8 mouse cellular contexts compared by ENCODE assay signal in the genomic region with DNA sequence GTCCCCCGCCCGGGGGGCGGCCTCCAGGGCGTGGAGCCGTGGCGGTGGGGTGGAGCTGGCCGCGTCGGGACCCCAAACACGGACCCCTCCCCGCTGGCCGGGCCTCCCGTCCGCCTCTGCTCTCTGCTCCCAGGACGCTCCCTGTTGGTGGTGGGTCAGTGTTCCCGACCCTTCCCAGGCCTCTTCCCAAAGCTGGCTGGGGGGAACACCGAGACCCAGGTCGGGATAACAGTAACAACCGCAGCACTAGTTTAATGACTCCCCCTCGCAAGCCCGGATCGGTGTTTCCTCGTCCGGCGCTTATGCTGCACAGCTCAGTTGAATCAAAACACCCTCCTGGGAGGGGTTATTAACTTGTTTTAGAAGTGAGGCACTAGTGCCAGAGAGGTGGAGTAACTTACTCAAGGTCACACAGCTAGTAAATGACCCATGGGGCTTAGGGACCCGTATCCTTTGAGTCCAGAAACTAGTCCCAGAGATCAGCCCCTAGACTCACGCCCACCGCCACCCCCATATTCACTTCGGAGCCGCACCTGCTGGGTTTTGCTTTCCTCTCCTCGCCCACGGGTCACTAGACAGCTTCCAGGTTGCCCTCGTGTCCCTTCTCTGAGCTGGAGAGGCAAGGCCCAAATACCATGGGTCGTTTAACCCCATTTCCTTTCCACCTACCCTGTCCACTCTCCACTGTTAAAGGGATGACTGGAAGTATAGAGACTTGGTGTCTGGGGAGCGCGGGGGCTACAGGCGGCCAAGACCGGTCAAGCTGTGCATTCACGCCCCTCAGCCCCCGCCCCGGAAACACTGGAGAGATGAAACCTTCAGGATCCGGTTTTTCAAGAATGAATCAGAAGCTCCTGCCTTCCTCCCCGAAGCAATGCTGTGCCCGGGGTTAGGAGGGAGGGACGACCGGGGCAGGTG. TPM values are rescaled to one million over a fixed set of nuclear protein-coding genes. Genes with fewer than 3 reads are reported as not detected.
A peak's percentile ranks its signal among the peaks of the same experiment; 100 is the strongest.
DNase-seq lines count a peak whose midpoint lies in the region; ATAC-seq and TF ChIP-seq lines count a peak whose summit lies in the region.

No protein-coding gene starts in this region.

- H3K4me3 ChIP-seq in heart, adult 2 months: peak overlapping the region; percentile 93
- H3K4me3 ChIP-seq in ES-Bruce4 (ENCODE audit: low read depth, low read length): peak overlapping the region; percentile 98
- H3K4me3 ChIP-seq in embryonic facial prominence, embryonic 12.5 days: peak overlapping the region; percentile 91
- H3K4me3 ChIP-seq in hindbrain, postnatal 0 days (ENCODE audit: low read length): peak overlapping the region; percentile 85

- TF ChIP-seq CTCF in heart, adult 2 months (IDR thresholded peaks at IDR 0.05): no peak
- no peak for TF ChIP-seq CTCF in ES-Bruce4 (IDR thresholded peaks at IDR 0.05; ENCODE audit: low read depth, low read length)
- TF ChIP-seq CTCF in hindbrain, postnatal 0 days (IDR thresholded peaks at IDR 0.05; ENCODE audit: low read depth): no peak

- no peak for TF ChIP-seq POLR2A in heart, adult 2 months (IDR thresholded peaks at IDR 0.05; ENCODE audit: insufficient read depth, low read depth, low read length)
- no peak for TF ChIP-seq POLR2A in ES-Bruce4 (IDR thresholded peaks at IDR 0.05; ENCODE audit: insufficient read depth, low read length)

- H3K4me1 ChIP-seq in heart, adult 2 months (ENCODE audit: control insufficient read depth, insufficient read depth, low read length): peaks cover 9% of the 10 kb centered on the region
- H3K4me1 ChIP-seq in ES-Bruce4 (ENCODE audit: control insufficient read depth, insufficient read depth, low read length): peaks cover 7% of the 10 kb centered on the region
- H3K4me1 ChIP-seq in embryonic facial prominence, embryonic 12.5 days: peaks cover 11% of the 10 kb centered on the region
- 0 out of 2 replicates have a peak, but pooled peaks cover 12% of the 10 kb centered on the region for H3K4me1 ChIP-seq in hindbrain, postnatal 0 days (ENCODE audit: insufficient read depth, low read length)

- H3K9ac ChIP-seq in heart, adult 2 months (ENCODE audit: low read depth, low read length): peak overlapping the region; percentile 95
- peak overlapping the region; percentile 91 for H3K9ac ChIP-seq in ES-Bruce4 (ENCODE audit: low read depth, poor library complexity, severe bottlenecking)
- peak overlapping the region; percentile 87 for H3K9ac ChIP-seq in embryonic facial prominence, embryonic 12.5 days
- H3K9ac ChIP-seq in hindbrain, postnatal 0 days (replicated peaks; ENCODE audit: low read length): peak overlapping the region; percentile 88

- H3K9me3 ChIP-seq in ES-Bruce4 (replicated peaks; ENCODE audit: control insufficient read depth, insufficient read depth, low read length, poor library complexity, severe bottlenecking): no peaks in the 10 kb centered on the region
- H3K9me3 ChIP-seq in embryonic facial prominence, embryonic 12.5 days: no peaks in the 10 kb centered on the region
- H3K9me3 ChIP-seq in hindbrain, postnatal 0 days (ENCODE audit: low read length): no peaks in the 10 kb centered on the region

- H3K4me2 ChIP-seq in embryonic facial prominence, embryonic 12.5 days (replicated peaks): peak overlapping the region; percentile 95
- peak overlapping the region; percentile 91 for H3K4me2 ChIP-seq in hindbrain, postnatal 0 days (ENCODE audit: low read depth, low read length)

- H3K27ac ChIP-seq in heart, adult 2 months: peak overlapping the region; percentile 89
- H3K27ac ChIP-seq in ES-Bruce4 (ENCODE audit: insufficient read depth, low read length): peak overlapping the region; percentile 85
- H3K27ac ChIP-seq in embryonic facial prominence, embryonic 12.5 days: peak overlapping the region; percentile 78
- H3K27ac ChIP-seq in hindbrain, postnatal 0 days: peak overlapping the region; percentile 75

- H3K79me2 ChIP-seq in heart, adult 2 months (replicated peaks; ENCODE audit: control insufficient read depth, insufficient read depth, low read length): no peaks in the 10 kb centered on the region

- peak in 1 of 2 experiments; percentile 37 for DNase-seq in heart, adult 2 months
- no peak for DNase-seq in heart, postnatal 36 days
- DNase-seq in hindbrain, postnatal 0 days (ENCODE audit: low spot score): no peak
- peak; percentile 59 for DNase-seq in lung, postnatal 36 days
- DNase-seq in thymus, postnatal 0 days (ENCODE audit: low spot score): peak; percentile 42
- no peak for DNase-seq in frontal cortex, postnatal 10 days (ENCODE audit: low spot score in 2 of 2)

- H3K27me3 ChIP-seq in heart, adult 2 months (ENCODE audit: control insufficient read depth, insufficient read depth, low read length): no peaks in the 10 kb centered on the region
- H3K27me3 ChIP-seq in ES-Bruce4 (ENCODE audit: control insufficient read depth, insufficient read depth, low read length, poor library complexity, severe bottlenecking): no peaks in the 10 kb centered on the region
- H3K27me3 ChIP-seq in embryonic facial prominence, embryonic 12.5 days: no peaks in the 10 kb centered on the region
- H3K27me3 ChIP-seq in hindbrain, postnatal 0 days (ENCODE audit: insufficient read depth, low read length): no peaks in the 10 kb centered on the region

- 1% methylated on average over 45 of the region's 46 CpGs for WGBS in heart, adult 2 months
- 1% methylated on average over 46 of the region's 46 CpGs for whole genome bisulfite sequencing in embryonic facial prominence, embryonic 12.5 days
- 3% methylated on average over 34 of the region's 46 CpGs for WGBS in hindbrain, postnatal 0 days

- intact Hi-C loops in heart, adult 2 months (cut with DNase I): no loop called here
- intact Hi-C loops in heart, postnatal 36 days (cut with DNase I): no loop called here

- no peak for TF ChIP-seq EP300 in heart, adult 2 months (IDR thresholded peaks at IDR 0.05; ENCODE audit: insufficient read depth, low read depth, low read length)
- no peak for TF ChIP-seq EP300 in ES-Bruce4 (IDR thresholded peaks at IDR 0.05; ENCODE audit: insufficient read depth, low read depth, low read length)

- H3K36me3 ChIP-seq in heart, adult 2 months (ENCODE audit: control insufficient read depth, insufficient read depth, low read length): no peaks in the 10 kb centered on the region
- H3K36me3 ChIP-seq in ES-Bruce4 (ENCODE audit: control insufficient read depth, insufficient read depth, low read length, poor library complexity, severe bottlenecking): peaks cover 2% of the 10 kb centered on the region; the same call in 1 of the 2 replicates
- peaks cover 7% of the 10 kb centered on the region for H3K36me3 ChIP-seq in embryonic facial prominence, embryonic 12.5 days
- no peaks in the 10 kb centered on the region for H3K36me3 ChIP-seq in hindbrain, postnatal 0 days (ENCODE audit: insufficient read depth, low read length)

- no peak; the same call in 1 of the 2 replicates for ATAC-seq in embryonic facial prominence, embryonic 12.5 days (ENCODE audit: insufficient number of reproducible peaks, insufficient read depth, low FRiP score, low TSS enrichment)
- no peak for ATAC-seq in hindbrain, postnatal 0 days

RNA-seq across cellular contexts. Expression of gene Gipc1, which starts 0.5 kb away (rescaled TPM):
- 10 to 100 TPM; 23.8 to 25.6 TPM for total RNA-seq in heart, adult 2 months (2021)
- 22.3 and 27.7 TPM in 2 replicates for polyA plus RNA-seq in heart, adult 2 months (2012; rRNA removed)
- 10 to 100 TPM; 25.2 to 28.3 TPM for total RNA-seq in heart, postnatal 36 days (2021)
- polyA plus RNA-seq in ES-Bruce4 (2011; ENCODE audit: insufficient read depth, insufficient read length, low read depth, missing spikeins): 42.5 and 43.7 TPM in 2 replicates
- polyA plus RNA-seq in embryonic facial prominence, embryonic 12.5 days (2016; fragmentation: Nextera tagmentation; extraction: Ambion mirVana): 207 and 212 TPM in 2 replicates
- total RNA-seq in hindbrain, postnatal 0 days (2014; rRNA removed): 71.5 and 84.9 TPM in 2 replicates
- polyA plus RNA-seq in hindbrain, postnatal 0 days (2015; fragmentation: Nextera tagmentation; extraction: Ambion mirVana): 114 and 121 TPM in 2 replicates
- 89.3 and 90.6 TPM in 2 replicates for polyA plus RNA-seq in thymus, postnatal 0 days (2015; fragmentation: Nextera tagmentation; extraction: Ambion mirVana)

RNA-seq across cellular contexts. Expression of gene Ptger1, which starts 13.5 kb away (rescaled TPM):
- under 1 TPM; 0.37 to 0.39 TPM for total RNA-seq in heart, adult 2 months (2021)
- 0.41 and 0.79 TPM in 2 replicates for polyA plus RNA-seq in heart, adult 2 months (2012; rRNA removed)
- total RNA-seq in heart, postnatal 36 days (2021): under 1 TPM; 0.27 to 0.75 TPM
- polyA plus RNA-seq in ES-Bruce4 (2011; ENCODE audit: insufficient read depth, insufficient read length, low read depth, missing spikeins): 0.58 TPM in 1 of 2 replicates, not detected in the other
- polyA plus RNA-seq in embryonic facial prominence, embryonic 12.5 days (2016; fragmentation: Nextera tagmentation; extraction: Ambion mirVana): 0.87 and 1.1 TPM in 2 replicates
- total RNA-seq in hindbrain, postnatal 0 days (2014; rRNA removed): 2.6 and 4.7 TPM in 2 replicates
- polyA plus RNA-seq in hindbrain, postnatal 0 days (2015; fragmentation: Nextera tagmentation; extraction: Ambion mirVana): 0.40 and 0.49 TPM in 2 replicates
- 0.42 and 0.82 TPM in 2 replicates for polyA plus RNA-seq in thymus, postnatal 0 days (2015; fragmentation: Nextera tagmentation; extraction: Ambion mirVana)

RNA-seq across cellular contexts. Expression of gene Dnajb1, which starts 45.0 kb away (rescaled TPM):
- total RNA-seq in heart, adult 2 months (2021): 10 to 100 TPM; 11.3 to 16.8 TPM
- 13.4 and 17.4 TPM in 2 replicates for polyA plus RNA-seq in heart, adult 2 months (2012; rRNA removed)
- total RNA-seq in heart, postnatal 36 days (2021): 10 to 100 TPM; 10.7 to 16.0 TPM
- 28.2 and 32.2 TPM in 2 replicates for polyA plus RNA-seq in ES-Bruce4 (2011; ENCODE audit: insufficient read depth, insufficient read length, low read depth, missing spikeins)
- 69.0 and 75.4 TPM in 2 replicates for polyA plus RNA-seq in embryonic facial prominence, embryonic 12.5 days (2016; fragmentation: Nextera tagmentation; extraction: Ambion mirVana)
- 35.3 and 42.7 TPM in 2 replicates for total RNA-seq in hindbrain, postnatal 0 days (2014; rRNA removed)
- 60.1 and 65.0 TPM in 2 replicates for polyA plus RNA-seq in hindbrain, postnatal 0 days (2015; fragmentation: Nextera tagmentation; extraction: Ambion mirVana)
- polyA plus RNA-seq in thymus, postnatal 0 days (2015; fragmentation: Nextera tagmentation; extraction: Ambion mirVana): 71.2 and 92.9 TPM in 2 replicates

RNA-seq across cellular contexts. Expression of gene Tecr, which starts 45.2 kb away (rescaled TPM):
- 100 to 1,000 TPM; 445 to 505 TPM for total RNA-seq in heart, adult 2 months (2021)
- polyA plus RNA-seq in heart, adult 2 months (2012; rRNA removed): 772 and 935 TPM in 2 replicates
- total RNA-seq in heart, postnatal 36 days (2021): 100 to 1,000 TPM; 431 to 554 TPM
- polyA plus RNA-seq in ES-Bruce4 (2011; ENCODE audit: insufficient read depth, insufficient read length, low read depth, missing spikeins): 310 and 347 TPM in 2 replicates
- 588 TPM in 2 replicates for polyA plus RNA-seq in embryonic facial prominence, embryonic 12.5 days (2016; fragmentation: Nextera tagmentation; extraction: Ambion mirVana)
- 1,283 and 1,409 TPM in 2 replicates for total RNA-seq in hindbrain, postnatal 0 days (2014; rRNA removed)
- polyA plus RNA-seq in hindbrain, postnatal 0 days (2015; fragmentation: Nextera tagmentation; extraction: Ambion mirVana): 1,550 and 1,625 TPM in 2 replicates
- 315 and 341 TPM in 2 replicates for polyA plus RNA-seq in thymus, postnatal 0 days (2015; fragmentation: Nextera tagmentation; extraction: Ambion mirVana)

RNA-seq across cellular contexts. Expression of gene Pkn1, which starts 46.0 kb away (rescaled TPM):
- 10 to 100 TPM; 51.1 to 55.6 TPM for total RNA-seq in heart, adult 2 months (2021)
- polyA plus RNA-seq in heart, adult 2 months (2012; rRNA removed): 53.7 and 59.5 TPM in 2 replicates
- total RNA-seq in heart, postnatal 36 days (2021): 10 to 100 TPM; 53.7 to 62.4 TPM
- polyA plus RNA-seq in ES-Bruce4 (2011; ENCODE audit: insufficient read depth, insufficient read length, low read depth, missing spikeins): 19.9 and 20.2 TPM in 2 replicates
- 35.1 and 36.1 TPM in 2 replicates for polyA plus RNA-seq in embryonic facial prominence, embryonic 12.5 days (2016; fragmentation: Nextera tagmentation; extraction: Ambion mirVana)
- total RNA-seq in hindbrain, postnatal 0 days (2014; rRNA removed): 54.7 and 65.6 TPM in 2 replicates
- polyA plus RNA-seq in hindbrain, postnatal 0 days (2015; fragmentation: Nextera tagmentation; extraction: Ambion mirVana): 18.2 and 21.8 TPM in 2 replicates
- 38.8 and 44.8 TPM in 2 replicates for polyA plus RNA-seq in thymus, postnatal 0 days (2015; fragmentation: Nextera tagmentation; extraction: Ambion mirVana)

Comparison
In these comparisons a context has a peak if more than half of its experiments do, and no peak if none do; other contexts are left out.
1. DNase-seq: peak in lung, postnatal 36 days (single experiment) and thymus, postnatal 0 days (single experiment); none in heart, postnatal 36 days (0 of 2), hindbrain, postnatal 0 days (single experiment) and frontal cortex, postnatal 10 days (0 of 2).
2. Peak in every context shown above with its lines, with median percentiles within 50 percentile points of each other: H3K27ac ChIP-seq, H3K4me3 ChIP-seq and H3K9ac ChIP-seq.